Mouse (Mus musculus) kidney, adult 11 months (tissue): ENCODE data around the gene H2-T22.

ENCODE experiments used
- DNase-seq: peaks from one replicate; pipeline ENCODE4 v3.0.0; 2022

Gene H2-T22

GRCm38 (mm10) chr17:35997713-35998510 lies 44.6 kb downstream of the H2-T22 start:
- DNase-seq, result no peak

- DNase-seq, result peak; percentile 95
These were observed 45.6 kb downstream of the H2-T22 start for GRCm38 (mm10) chr17:35996949-35997348.

GRCm38 (mm10) chr17:35994879-35995240 lies 47.7 kb downstream of the H2-T22 start:
- DNase-seq, result no peak

- DNase-seq, result peak; percentile 81
These were observed 48.2 kb downstream of the H2-T22 start for GRCm38 (mm10) chr17:35994175-35994878.

- DNase-seq, result peak; percentile 60
These were observed 48.9 kb downstream of the H2-T22 start for GRCm38 (mm10) chr17:35993675-35994074.

- DNase-seq, result no peak
These were observed 50.8 kb downstream of the H2-T22 start for GRCm38 (mm10) chr17:35991781-35992180.
